ENCODE assay signal across 23 mouse cellular contexts in the genomic region with DNA sequence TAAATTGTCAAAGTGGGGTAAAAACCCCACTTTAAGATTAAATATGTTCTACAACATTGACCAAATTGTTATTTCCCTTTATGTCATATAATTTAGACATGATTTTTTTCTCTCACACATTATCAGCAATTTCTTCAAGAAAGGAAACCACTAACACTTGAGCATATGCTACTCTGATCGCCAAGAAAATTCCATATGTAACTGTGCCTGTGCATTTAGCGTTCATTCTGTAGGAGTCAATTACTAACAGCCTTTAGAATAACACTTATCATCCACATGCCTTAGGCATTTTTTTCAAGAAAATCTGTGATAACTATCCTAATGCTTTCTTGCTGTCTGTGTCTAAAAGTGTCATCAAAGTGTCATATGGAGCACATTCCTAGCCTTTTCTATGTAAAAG.
DNase-seq lines count a peak whose midpoint lies in the region; ATAC-seq and TF ChIP-seq lines count a peak whose summit lies in the region.
"Had no signal": no experiment of that assay in that cellular context is flagged by ENCODE, and none has a peak within 500 bp of the region (broad histone marks: within the 10 kb centered on the region; RNA-seq: fewer than 3 reads in every experiment).

No protein-coding gene starts in this region.

- no peak overlapping the region for H3K27ac ChIP-seq in forebrain, embryonic 14.5 days (ENCODE audit: low read depth, low read length)
- H3K27ac ChIP-seq in forebrain, embryonic 11.5 days (ENCODE audit: low read depth, low read length): no peak overlapping the region

- no peak for TF ChIP-seq CTCF in brain, embryonic 14.5 days (IDR thresholded peaks at IDR 0.05; ENCODE audit: borderline replicate concordance, extremely low read depth, insufficient read depth, insufficient read length)

- no peaks in the 10 kb centered on the region for H3K36me3 ChIP-seq in forebrain, embryonic 14.5 days (ENCODE audit: control insufficient read depth, insufficient read depth, low read length)
- no peaks in the 10 kb centered on the region for H3K36me3 ChIP-seq in forebrain, embryonic 11.5 days (ENCODE audit: control insufficient read depth, insufficient read depth, low read length)
- H3K36me3 ChIP-seq: G1E had no signal

- no peak overlapping the region for H3K4me2 ChIP-seq in forebrain, embryonic 14.5 days (ENCODE audit: low read length)
- H3K4me2 ChIP-seq in forebrain, embryonic 11.5 days (ENCODE audit: low read depth, low read length, severe bottlenecking): no peak overlapping the region

- H3K27me3 ChIP-seq in forebrain, embryonic 14.5 days (replicated peaks; ENCODE audit: control insufficient read depth, insufficient read depth, low read length): no peaks in the 10 kb centered on the region
- H3K27me3 ChIP-seq in forebrain, embryonic 11.5 days (ENCODE audit: control insufficient read depth, insufficient read depth, low read length): no peaks in the 10 kb centered on the region
- H3K27me3 ChIP-seq: CH12.LX, Patski had no signal

- H3K4me3 ChIP-seq in forebrain, embryonic 14.5 days (ENCODE audit: low read depth, low read length): no peak overlapping the region
- H3K4me3 ChIP-seq in forebrain, embryonic 11.5 days (ENCODE audit: low read depth, low read length): no peak overlapping the region

- TF ChIP-seq POLR2A in brain, embryonic 14.5 days (IDR thresholded peaks at IDR 0.05; ENCODE audit: borderline replicate concordance, extremely low read depth, insufficient read depth, insufficient read length, poor library complexity, severe bottlenecking): no peak

- 73% methylated on average over 2 of the region's 2 CpGs for WGBS in forebrain, embryonic 14.5 days
- 91% methylated on average over 2 of the region's 2 CpGs for WGBS in forebrain, embryonic 11.5 days

- peak; percentile 15; the same call in 1 of the 2 replicates for ATAC-seq in forebrain, embryonic 14.5 days
- no peak for ATAC-seq in forebrain, embryonic 11.5 days (replicated peaks; ENCODE audit: low FRiP score)
- ATAC-seq: activated CD4-positive, CD25-positive, alpha-beta regulatory T cell, adult 4 months; CD4-positive, CD25-positive, alpha-beta regulatory T cell, adult 4 months; Patski had no signal

- intact Hi-C loops in left cerebral cortex, postnatal 14 days (cut with DNase I): no loop called here

- no peak overlapping the region for H3K9ac ChIP-seq in forebrain, embryonic 14.5 days (ENCODE audit: low read length)
- no peak overlapping the region for H3K9ac ChIP-seq in forebrain, embryonic 11.5 days (ENCODE audit: low read length)

- no peaks in the 10 kb centered on the region for H3K9me3 ChIP-seq in forebrain, embryonic 14.5 days (replicated peaks; ENCODE audit: control insufficient read depth, low read length)
- no peaks in the 10 kb centered on the region for H3K9me3 ChIP-seq in forebrain, embryonic 11.5 days (ENCODE audit: control insufficient read depth, low read length)
- H3K9me3 ChIP-seq: G1E had no signal

- DNase-seq in forebrain, embryonic 14.5 days (ENCODE audit: low spot score): peak; percentile 52
- DNase-seq in forebrain, embryonic 11.5 days (ENCODE audit: low spot score): no peak
- DNase-seq in brain, adult 2 months (ENCODE audit: low read depth, low spot score): peak; percentile 24
- DNase-seq in brain, embryonic 14.5 days (ENCODE audit: low read depth): peak; percentile 54
- DNase-seq in frontal cortex, postnatal 36 days (ENCODE audit: low spot score in 2 of 2): no peak
- no peak for DNase-seq in left cerebral cortex, postnatal 14 days (ENCODE audit: low spot score in 2 of 2)
- DNase-seq: adrenal gland, adult 2 months; adrenal gland, adult 8-10 months; adrenal gland, postnatal 10 days; adrenal gland, postnatal 14 days; adrenal gland, postnatal 25 days; adrenal gland, postnatal 36 days; B cell, adult 2 months; cerebellum, adult 11 months; cerebellum, adult 11-12 months; cerebellum, adult 18-20 months; cerebellum, adult 2 months; cerebellum, adult 8-10 months had no signal

- H3K4me1 ChIP-seq in forebrain, embryonic 14.5 days (ENCODE audit: control insufficient read depth, insufficient read depth, low read length): no peaks in the 10 kb centered on the region
- no peaks in the 10 kb centered on the region for H3K4me1 ChIP-seq in forebrain, embryonic 11.5 days (replicated peaks; ENCODE audit: control insufficient read depth, insufficient read depth, low read length)

Comparison
In these comparisons a context has a peak if more than half of its experiments do, and no peak if none do; other contexts are left out.
1. DNase-seq: peak in forebrain, embryonic 14.5 days (single experiment), brain, adult 2 months (single experiment) and brain, embryonic 14.5 days (single experiment); none in forebrain, embryonic 11.5 days (single experiment), frontal cortex, postnatal 36 days (0 of 2) and left cerebral cortex, postnatal 14 days (0 of 2).